Mouse (Mus musculus): ENCODE measurements at regions not wholly inside any gene's neighbourhood (a gene's known extent, or its start where the extent isn't known, plus 50 kb on each side); places are given as distances from the start of the nearest gene placed in this dataset.

DNA sequence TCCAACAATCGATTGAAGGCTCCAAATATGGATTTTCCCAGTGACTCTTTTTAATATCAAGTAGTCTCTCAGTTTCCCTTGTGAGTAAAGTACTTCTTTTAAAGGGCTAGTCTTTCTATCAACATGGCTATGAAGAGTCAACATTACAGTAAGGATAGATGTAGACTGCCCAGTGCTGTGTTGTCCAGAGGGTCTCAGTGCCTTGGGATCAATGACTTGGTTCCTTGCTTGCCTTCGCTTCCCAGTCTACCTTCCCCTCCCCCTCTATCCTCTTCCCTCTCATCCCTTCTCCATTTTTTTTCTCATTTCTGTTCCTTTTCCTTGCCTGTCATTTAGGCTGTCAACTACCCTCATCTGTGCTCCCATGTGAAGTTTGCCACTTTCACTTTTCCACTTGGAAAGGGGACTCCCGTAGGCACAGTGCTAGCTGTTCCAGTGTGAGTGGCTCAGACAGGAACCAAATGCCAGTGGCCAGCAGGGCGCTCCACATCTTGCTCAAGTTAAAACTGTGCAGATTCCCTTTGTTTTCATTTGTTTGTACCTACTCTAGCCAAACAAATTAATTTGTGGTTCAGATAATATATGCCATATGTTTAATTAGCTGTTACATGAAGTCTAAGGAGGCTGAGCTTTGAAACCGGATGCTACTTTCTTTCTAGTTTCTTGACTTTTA, 608.9 kb downstream of the Lmo4 start:
- no peak overlapping the region for H3K9ac ChIP-seq (ENCODE audit: low read depth, low read length)
- H3K36me3 ChIP-seq (ENCODE audit: insufficient read depth, low read length), result no peaks in the 10 kb centered on the region
- H3K4me3 ChIP-seq (replicated peaks; ENCODE audit: low read depth, low read length), result no peak overlapping the region
- no peak overlapping the region for H3K4me2 ChIP-seq (ENCODE audit: low read length)
- peak; percentile 19; the same call in 1 of the 2 replicates for TF ChIP-seq CTCF (IDR thresholded peaks at IDR 0.05; ENCODE audit: low read depth)
- no peak overlapping the region for H3K27ac ChIP-seq
- no peak for ATAC-seq (replicated peaks; ENCODE audit: low FRiP score, low read depth)
- H3K9me3 ChIP-seq (replicated peaks; ENCODE audit: low read length), result no peaks in the 10 kb centered on the region
- DNase-seq (ENCODE audit: low spot score), result no peak
- no peaks in the 10 kb centered on the region for H3K27me3 ChIP-seq (ENCODE audit: insufficient read depth, low read length)
- H3K4me1 ChIP-seq (replicated peaks; ENCODE audit: insufficient read depth, low read length), result no peaks in the 10 kb centered on the region
- WGBS, result 71% methylated on average over 5 of the region's 5 CpGs

DNA sequence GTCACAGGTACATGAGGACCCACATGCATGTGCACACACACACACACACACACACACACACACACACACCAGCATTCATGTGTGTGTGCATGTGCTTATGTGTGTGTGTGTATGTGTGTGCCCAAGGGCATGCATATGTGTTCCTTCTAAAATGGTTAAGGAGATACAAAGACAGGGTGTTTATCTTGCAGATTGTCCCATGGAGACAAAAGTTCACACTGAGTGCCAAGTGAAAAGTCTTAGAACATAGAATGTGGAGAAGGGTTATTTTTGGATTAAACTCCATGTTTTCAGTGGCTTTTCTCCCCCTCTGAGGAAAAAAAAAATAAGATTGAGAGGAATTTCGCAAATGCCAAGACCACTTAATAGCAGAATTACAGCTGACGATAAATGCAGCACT, 609.9 kb downstream of the Lmo4 start:
- WGBS, result 74% methylated on average over 2 of the region's 2 CpGs
- Histone ChIP-seq H3K36me3 (ENCODE audit: insufficient read depth, low read length) (no peaks in the 10 kb centered on the region), H3K27me3 (ENCODE audit: insufficient read depth, low read length) (no peaks in the 10 kb centered on the region), H3K4me3 (replicated peaks; ENCODE audit: low read depth, low read length) (no peak overlapping the region), H3K9ac (ENCODE audit: low read depth, low read length) (no peak overlapping the region), H3K9me3 (replicated peaks; ENCODE audit: low read length) (no peaks in the 10 kb centered on the region), H3K4me2 (ENCODE audit: low read length) (no peak overlapping the region), H3K27ac (no peak overlapping the region), H3K4me1 (replicated peaks; ENCODE audit: insufficient read depth, low read length) (no peaks in the 10 kb centered on the region)
- TF ChIP-seq CTCF (IDR thresholded peaks at IDR 0.05; ENCODE audit: low read depth), result no peak
- peak; percentile 34 for DNase-seq (ENCODE audit: low spot score)
- no peak for ATAC-seq (replicated peaks; ENCODE audit: low FRiP score, low read depth)

DNA sequence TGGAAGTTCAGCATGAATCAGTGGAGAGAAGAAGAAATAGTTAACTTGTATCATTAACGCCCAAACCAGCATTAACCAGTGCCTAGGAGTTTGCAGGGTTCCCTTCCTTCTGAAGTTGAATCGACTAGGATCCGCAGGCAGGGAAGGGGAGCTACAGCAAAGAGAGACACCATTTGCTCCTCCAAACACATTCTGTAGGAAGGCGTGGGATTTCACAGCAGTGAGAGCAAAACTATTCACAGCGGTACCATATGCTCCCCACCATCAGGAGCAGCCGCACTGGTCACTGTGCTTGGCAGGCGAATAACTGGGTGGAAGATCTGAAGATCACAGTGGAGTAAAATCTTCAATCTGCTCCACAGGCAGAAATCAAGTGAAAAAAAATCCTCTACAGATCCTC, 610.3 kb downstream of the Lmo4 start:
- 56% methylated on average over 7 of the region's 7 CpGs for WGBS
- no peak overlapping the region for H3K27ac ChIP-seq
- H3K4me2 ChIP-seq (ENCODE audit: low read length), result no peak overlapping the region
- no peak for TF ChIP-seq CTCF (IDR thresholded peaks at IDR 0.05; ENCODE audit: low read depth)
- ATAC-seq (replicated peaks; ENCODE audit: low FRiP score, low read depth) (no peak), DNase-seq (ENCODE audit: low spot score) (no peak)
- H3K27me3 ChIP-seq (ENCODE audit: insufficient read depth, low read length), result no peaks in the 10 kb centered on the region
- no peak overlapping the region for H3K4me3 ChIP-seq (replicated peaks; ENCODE audit: low read depth, low read length)
- H3K36me3 ChIP-seq (ENCODE audit: insufficient read depth, low read length), result no peaks in the 10 kb centered on the region
- H3K4me1 ChIP-seq (replicated peaks; ENCODE audit: insufficient read depth, low read length), result no peaks in the 10 kb centered on the region
- H3K9me3 ChIP-seq (replicated peaks; ENCODE audit: low read length), result no peaks in the 10 kb centered on the region
- H3K9ac ChIP-seq (ENCODE audit: low read depth, low read length), result no peak overlapping the region

DNA sequence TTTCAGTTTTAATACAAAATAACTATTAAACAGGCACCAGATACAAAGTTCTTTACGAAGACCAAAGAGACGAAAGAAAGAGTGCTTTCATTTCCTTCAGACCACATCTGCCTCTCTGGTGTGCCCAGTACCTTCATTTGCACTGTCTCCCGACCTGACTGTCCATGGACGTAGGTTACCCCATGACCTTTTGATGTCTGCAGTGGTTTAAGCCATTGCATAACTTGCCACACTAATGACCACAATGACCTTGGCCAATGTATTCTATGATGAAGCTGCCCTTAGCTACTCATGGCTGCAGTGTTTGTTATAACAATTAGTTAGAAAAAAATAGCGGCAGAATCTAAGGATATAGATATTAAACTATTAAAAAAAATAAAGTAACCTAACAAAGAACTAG, 618.4 kb downstream of the Lmo4 start:
- H3K9ac ChIP-seq (ENCODE audit: low read depth, low read length), result no peak overlapping the region
- H3K4me2 ChIP-seq (ENCODE audit: low read length), result no peak overlapping the region
- DNase-seq (ENCODE audit: low spot score), result no peak
- 85% methylated on average over 5 of the region's 5 CpGs for WGBS
- no peaks in the 10 kb centered on the region for H3K4me1 ChIP-seq (replicated peaks; ENCODE audit: insufficient read depth, low read length)
- H3K4me3 ChIP-seq (replicated peaks; ENCODE audit: low read depth, low read length), result no peak overlapping the region
- H3K36me3 ChIP-seq (ENCODE audit: insufficient read depth, low read length), result no peaks in the 10 kb centered on the region
- no peak for TF ChIP-seq CTCF (IDR thresholded peaks at IDR 0.05; ENCODE audit: low read depth)
- no peak overlapping the region for H3K27ac ChIP-seq
- ATAC-seq (replicated peaks; ENCODE audit: low FRiP score, low read depth), result no peak
- no peaks in the 10 kb centered on the region for H3K27me3 ChIP-seq (ENCODE audit: insufficient read depth, low read length)
- H3K9me3 ChIP-seq (replicated peaks; ENCODE audit: low read length), result no peaks in the 10 kb centered on the region

DNA sequence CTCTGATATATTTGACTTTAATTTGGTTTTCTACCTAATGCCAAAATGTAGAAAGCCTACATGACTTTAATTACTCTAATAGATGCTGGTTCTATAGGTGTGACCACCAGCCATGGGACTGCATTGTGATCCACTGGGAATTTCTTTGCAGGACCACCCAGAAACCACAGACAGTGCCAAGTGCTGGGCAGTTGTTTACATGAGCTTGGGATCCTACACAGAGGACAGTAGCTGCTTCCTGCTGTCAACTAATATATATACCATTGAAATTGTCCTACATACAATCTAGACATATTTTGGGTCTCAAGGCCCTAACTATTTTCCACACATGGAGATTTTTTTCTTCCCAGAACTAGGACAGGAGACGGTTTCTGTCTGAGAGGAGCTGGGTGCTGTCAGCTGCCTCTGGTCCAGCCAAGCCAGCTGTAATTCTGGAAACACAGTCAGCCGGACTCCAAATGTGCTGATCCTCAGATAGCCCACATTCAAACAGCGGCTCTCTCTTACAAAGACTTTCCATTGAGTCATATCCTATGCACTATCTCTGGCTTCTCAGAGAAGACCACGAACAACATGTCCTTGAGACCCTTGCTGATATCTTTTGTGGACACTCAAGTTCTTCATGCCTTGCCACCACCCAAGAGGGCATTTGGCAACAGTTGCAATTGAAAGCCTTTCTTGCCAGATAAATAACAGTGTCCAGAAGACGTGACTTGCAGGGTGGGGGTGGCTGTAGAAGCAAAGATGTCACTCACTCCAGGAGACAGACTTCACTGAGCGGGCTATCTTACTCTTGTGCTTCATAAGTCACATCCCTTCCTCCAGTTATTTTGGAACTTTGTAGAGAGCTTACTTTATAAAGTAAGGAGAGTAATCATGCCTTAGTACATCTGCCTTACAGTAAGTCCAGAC, 620.1 kb downstream of the Lmo4 start:
- Histone ChIP-seq H3K36me3 (ENCODE audit: insufficient read depth, low read length) (no peaks in the 10 kb centered on the region), H3K9me3 (replicated peaks; ENCODE audit: low read length) (no peaks in the 10 kb centered on the region), H3K4me1 (replicated peaks; ENCODE audit: insufficient read depth, low read length) (no peaks in the 10 kb centered on the region), H3K4me3 (replicated peaks; ENCODE audit: low read depth, low read length) (no peak overlapping the region), H3K27ac (no peak overlapping the region), H3K27me3 (ENCODE audit: insufficient read depth, low read length) (no peaks in the 10 kb centered on the region), H3K4me2 (ENCODE audit: low read length) (no peak overlapping the region), H3K9ac (ENCODE audit: low read depth, low read length) (no peak overlapping the region)
- DNase-seq (ENCODE audit: low spot score), result no peak
- no peak for TF ChIP-seq CTCF (IDR thresholded peaks at IDR 0.05; ENCODE audit: low read depth)
- no peak for ATAC-seq (replicated peaks; ENCODE audit: low FRiP score, low read depth)
- 81% methylated on average over 6 of the region's 6 CpGs for WGBS

DNA sequence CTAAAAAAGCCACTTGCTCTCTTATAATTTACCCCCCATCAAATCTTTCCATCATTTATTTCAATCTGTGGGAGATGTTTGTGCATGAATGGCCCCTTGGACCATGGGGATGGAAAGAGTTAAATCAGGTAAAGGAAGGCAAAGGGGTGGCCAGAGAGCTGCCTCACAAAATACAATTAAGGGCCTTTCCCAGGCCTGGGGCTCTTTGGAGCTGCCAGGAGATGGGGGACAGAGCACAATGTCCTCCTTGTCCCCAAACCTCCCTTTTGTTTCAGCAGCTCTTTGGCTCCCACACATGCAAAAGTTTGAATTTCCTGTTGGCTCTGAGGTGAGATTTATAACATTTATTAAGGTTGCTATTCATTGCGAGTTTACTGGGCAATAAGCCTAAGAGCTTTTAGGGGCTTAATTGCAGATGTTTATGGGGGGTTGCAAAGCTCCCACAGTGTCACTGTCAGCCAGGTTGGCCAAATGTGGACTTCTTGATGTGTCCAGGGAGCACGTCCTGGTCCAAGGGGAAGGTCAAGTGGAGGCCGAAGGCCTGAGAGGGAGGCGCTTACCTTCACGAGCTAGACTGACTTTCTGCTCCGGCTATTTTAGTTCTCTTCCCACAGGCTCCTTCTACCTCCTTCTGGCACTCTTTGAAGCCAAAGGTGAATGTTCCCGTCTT, 628.5 kb downstream of the Lmo4 start:
- ATAC-seq (replicated peaks; ENCODE audit: low FRiP score, low read depth) (no peak), DNase-seq (ENCODE audit: low spot score) (peak; percentile 37)
- H3K4me2 ChIP-seq (ENCODE audit: low read length), result no peak overlapping the region
- H3K4me3 ChIP-seq (replicated peaks; ENCODE audit: low read depth, low read length), result no peak overlapping the region
- H3K9ac ChIP-seq (ENCODE audit: low read depth, low read length), result no peak overlapping the region
- H3K27me3 ChIP-seq (ENCODE audit: insufficient read depth, low read length), result no peaks in the 10 kb centered on the region
- no peak overlapping the region for H3K27ac ChIP-seq
- 28% methylated on average over 7 of the region's 7 CpGs for WGBS
- no peaks in the 10 kb centered on the region for H3K9me3 ChIP-seq (replicated peaks; ENCODE audit: low read length)
- H3K36me3 ChIP-seq (ENCODE audit: insufficient read depth, low read length), result no peaks in the 10 kb centered on the region
- H3K4me1 ChIP-seq (replicated peaks; ENCODE audit: insufficient read depth, low read length), result no peaks in the 10 kb centered on the region
- no peak for TF ChIP-seq CTCF (IDR thresholded peaks at IDR 0.05; ENCODE audit: low read depth)
